Mouse (Mus musculus) forebrain, postnatal 0 days (tissue): ENCODE data around the gene Zfp622. TPM values are rescaled to one million over a fixed set of nuclear protein-coding genes. Genes with fewer than 3 reads are reported as not detected.

Experiments used
- ATAC-seq: fragments of 200-750 bp; cut with Nextera tagmentation; 2 replicates; pipeline ENCODE4 v1.8.0; 2017; ENCODE audit warnings: mild to moderate bottlenecking, moderate library complexity
- DNase-seq: peaks from one replicate; pipeline ENCODE4 v3.0.0-alpha.2; 2015
- H3K27ac ChIP-seq: fragments of 300-500 bp; sonication (generic); 2 replicates; pipeline ENCODE4 v1.5.1; 2014; ENCODE audit warnings: low read depth, mild to moderate bottlenecking, antibody characterized with exemption, low read length, moderate library complexity, mixed read lengths
- H3K27me3 ChIP-seq: fragments of 300-500 bp; sonication (generic); 2 replicates; pipeline ENCODE4 v1.6.1; 2014; ENCODE audit warnings: mild to moderate bottlenecking, low read length, mixed read lengths; ENCODE audit not compliant: insufficient read depth
- H3K36me3 ChIP-seq: fragments of 300-500 bp; sonication (generic); 2 replicates; pipeline ENCODE4 v1.6.1; 2014; ENCODE audit warnings: mild to moderate bottlenecking, moderate library complexity; ENCODE audit not compliant: insufficient read depth
- H3K4me1 ChIP-seq: fragments of 300-500 bp; sonication (generic); 2 replicates; pipeline ENCODE4 v1.6.1; 2014; ENCODE audit warnings: antibody characterized with exemption; ENCODE audit not compliant: insufficient read depth
- H3K4me2 ChIP-seq: fragments of 300-500 bp; sonication (generic); 2 replicates; pipeline ENCODE4 v1.6.1; 2014; ENCODE audit warnings: low read depth, mild to moderate bottlenecking, moderate library complexity
- H3K4me3 ChIP-seq: fragments of 300-500 bp; sonication (generic); 2 replicates; pipeline ENCODE4 v1.5.1; 2014; ENCODE audit warnings: low read depth, low read length, mixed read lengths
- H3K9ac ChIP-seq: fragments of 300-500 bp; sonication (generic); 2 replicates; pipeline ENCODE4 v1.6.1; 2014; ENCODE audit warnings: mild to moderate bottlenecking
- H3K9me3 ChIP-seq: fragments of 300-500 bp; sonication (generic); 2 replicates; pipeline ENCODE4 v1.6.1; 2016; ENCODE audit warnings: low read length
- CTCF ChIP-seq: sonication (generic); IDR thresholded peaks from 2 replicates; pipeline ENCODE4 v1.5.1; 2016; ENCODE audit warnings: antibody characterized with exemption, control low read depth, low read depth
- WGBS: fragments of 180-500 bp; shearing (Covaris S2); extraction: QIAGEN DNeasy Blood & Tissue Kit; methylation state at CpG from one replicate; pipeline ENCODE4 v1.1.7; 2014; 5-methylcytosine and 5-hydroxymethylcytosine counted together
- microRNA-seq, 2 experiments: library from miRNA; unstranded; fragments of <30 nt; microRNA quantifications; one replicate each; pipeline ENCODE4; 2016
- polyA plus RNA-seq: library from polyadenylated mRNA; unstranded; fragments of >200 nt; fragmentation: Nextera tagmentation; extraction: Ambion mirVana; gene quantifications from 2 replicates; pipeline ENCODE4 v1.2.1, GENCODE M21; 2015
- total RNA-seq: library from RNA; depleted of rRNA; stranded (reverse); fragments of >200 nt; gene quantifications from 2 replicates; pipeline ENCODE4 v1.2.3, GENCODE M21; 2014; rRNA removed

Zfp622 gene
- total and polyA plus RNA-seq, 2 experiments from 2014 or later: 36.3 to 43.6 TPM

- DNase-seq (no peak), ATAC-seq (no peak)
- 77% methylated on average over 3 of the region's 3 CpGs for WGBS
- Histone ChIP-seq H3K4me2 (no peak overlapping the region), H3K36me3 (no peaks in the 10 kb centered on the region), H3K27me3 (no peaks in the 10 kb centered on the region), H3K4me3 (no peak overlapping the region), H3K9me3 (no peaks in the 10 kb centered on the region), H3K9ac (no peak overlapping the region), H3K4me1 (no peaks in the 10 kb centered on the region), H3K27ac (no peak overlapping the region)
- no peak for TF ChIP-seq CTCF
These were observed 47.5 kb downstream of the Zfp622 start for GRCm38 (mm10) chr15:26031692-26032091.

- TF ChIP-seq CTCF: no peak
- Histone ChIP-seq H3K4me1 (no peaks in the 10 kb centered on the region), H3K4me3 (no peak overlapping the region), H3K27ac (no peak overlapping the region), H3K9me3 (no peaks in the 10 kb centered on the region), H3K36me3 (no peaks in the 10 kb centered on the region), H3K4me2 (no peak overlapping the region), H3K27me3 (no peaks in the 10 kb centered on the region), H3K9ac (no peak overlapping the region)
- WGBS: 23% methylated on average over 1 of the region's 1 CpGs
- ATAC-seq: no peak
- DNase-seq: no peak
These were observed 56.4 kb downstream of the Zfp622 start for GRCm38 (mm10) chr15:26040567-26040966.

- no peak for TF ChIP-seq CTCF
- ATAC-seq: no peak
- Histone ChIP-seq H3K27me3 (no peaks in the 10 kb centered on the region), H3K9ac (no peak overlapping the region), H3K9me3 (no peaks in the 10 kb centered on the region), H3K36me3 (no peaks in the 10 kb centered on the region), H3K27ac (no peak overlapping the region), H3K4me2 (no peak overlapping the region), H3K4me1 (no peaks in the 10 kb centered on the region), H3K4me3 (no peak overlapping the region)
- WGBS: 92% methylated on average over 2 of the region's 2 CpGs
- no peak for DNase-seq
These were observed 57.2 kb downstream of the Zfp622 start for GRCm38 (mm10) chr15:26041196-26041947.

Small RNA genes lying within 50 kb of the gene (microRNA-seq; reads per million reads assigned to microRNA genes)
- 0 reads per million in 2 experiments for gene Mir7212

Other genes starting within 250 kb of the Zfp622 start
- gene Retreg1, start 141.2 kb upstream of the Zfp622 start, total RNA-seq: 38.1 and 38.2 TPM in 2 replicates
- 13.1 and 19.1 TPM in 2 replicates for gene Retreg1, start 141.2 kb upstream of the Zfp622 start, polyA plus RNA-seq